In the genomic region with DNA sequence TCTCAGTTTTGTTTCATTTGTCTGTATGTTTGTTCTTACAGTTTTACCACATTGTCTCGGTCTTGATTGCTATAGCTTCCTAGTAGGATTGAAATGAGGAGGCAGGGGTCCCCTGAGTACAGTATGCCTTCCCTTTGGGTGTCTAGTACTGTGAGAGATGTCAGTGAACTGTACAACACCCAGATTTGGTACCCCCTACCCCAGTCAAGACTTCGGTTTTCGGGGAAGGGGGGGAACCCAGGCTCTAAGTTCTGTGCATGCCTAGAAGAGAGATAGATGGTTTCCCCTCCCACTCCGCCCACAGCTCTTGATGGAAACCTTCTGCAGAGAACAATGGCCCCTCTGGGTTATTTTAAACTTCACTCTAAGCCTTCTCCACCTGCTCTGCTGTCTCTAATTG, we compare ENCODE assay signal across 9 mouse cellular contexts. TPM values are rescaled to one million over a fixed set of nuclear protein-coding genes. Genes with fewer than 3 reads are reported as not detected.
DNase-seq lines count a peak whose midpoint lies in the region; ATAC-seq and TF ChIP-seq lines count a peak whose summit lies in the region.
"Had no signal": no experiment of that assay in that cellular context is flagged by ENCODE, and none has a peak within 500 bp of the region (broad histone marks: within the 10 kb centered on the region; RNA-seq: fewer than 3 reads in every experiment).

Gene Ppp1r16b (plus strand): TSS at position 301 of the 400 bp plus-strand sequence.

- no peaks in the 10 kb centered on the region for H3K9me3 ChIP-seq in hindbrain, embryonic 15.5 days
- no peaks in the 10 kb centered on the region for H3K9me3 ChIP-seq in hindbrain, embryonic 13.5 days

- no peak for DNase-seq in thymus, adult 2 months
- DNase-seq in thymus, postnatal 4 days: no peak
- no peak for DNase-seq in layer of hippocampus, postnatal 25 days (ENCODE audit: extremely low spot score in 1 of 2, low spot score in 1 of 2)
- no peak for DNase-seq in ovary, postnatal 14 days (ENCODE audit: low spot score)
- DNase-seq in gastrocnemius, postnatal 4 days (ENCODE audit: low spot score in 2 of 2): no peak
- DNase-seq: cerebellum, adult 9-10 months had no signal

- no peak for TF ChIP-seq CTCF in thymus, adult 2 months (IDR thresholded peaks at IDR 0.05; ENCODE audit: borderline replicate concordance, control insufficient read depth, extremely low read depth, insufficient read depth, low read length, poor library complexity)

- ATAC-seq in hindbrain, embryonic 15.5 days (ENCODE audit: low FRiP score, low read depth): no peak
- ATAC-seq in hindbrain, embryonic 13.5 days (ENCODE audit: low FRiP score): no peak
- ATAC-seq: Patski had no signal

- peaks cover 36% of the 10 kb centered on the region for H3K4me1 ChIP-seq in hindbrain, embryonic 15.5 days (replicated peaks)
- H3K4me1 ChIP-seq in hindbrain, embryonic 13.5 days (replicated peaks): peaks cover 38% of the 10 kb centered on the region
- H3K4me1 ChIP-seq in thymus, adult 2 months (replicated peaks; ENCODE audit: control insufficient read depth, insufficient read depth, low read length): peaks cover 30% of the 10 kb centered on the region

- no peaks in the 10 kb centered on the region for H3K36me3 ChIP-seq in hindbrain, embryonic 15.5 days
- H3K36me3 ChIP-seq in hindbrain, embryonic 13.5 days: no peaks in the 10 kb centered on the region
- no peaks in the 10 kb centered on the region for H3K36me3 ChIP-seq in thymus, adult 2 months (ENCODE audit: control insufficient read depth, insufficient read depth, low read length)

- H3K9ac ChIP-seq in hindbrain, embryonic 15.5 days: no peak within 1 kb of the TSS
- H3K9ac ChIP-seq in hindbrain, embryonic 13.5 days: no peak within 1 kb of the TSS

- no peak within 1 kb of the TSS for H3K4me3 ChIP-seq in hindbrain, embryonic 15.5 days
- H3K4me3 ChIP-seq in hindbrain, embryonic 13.5 days: no peak within 1 kb of the TSS
- H3K4me3 ChIP-seq in thymus, adult 2 months (ENCODE audit: control insufficient read depth, insufficient read depth, low read length): no peak within 1 kb of the TSS

- H3K4me2 ChIP-seq in hindbrain, embryonic 15.5 days: no peak within 1 kb of the TSS
- H3K4me2 ChIP-seq in hindbrain, embryonic 13.5 days: no peak within 1 kb of the TSS

- peaks cover 8% of the 10 kb centered on the region; the same call in 1 of the 2 replicates for H3K27me3 ChIP-seq in hindbrain, embryonic 15.5 days
- H3K27me3 ChIP-seq in hindbrain, embryonic 13.5 days: peaks cover 35% of the 10 kb centered on the region
- H3K27me3 ChIP-seq in thymus, adult 2 months (ENCODE audit: control insufficient read depth, insufficient read depth, low read length): no peaks in the 10 kb centered on the region

- 82% methylated on average over 4 of the region's 4 CpGs for whole genome bisulfite sequencing in hindbrain, embryonic 15.5 days
- 81% methylated on average over 4 of the region's 4 CpGs for WGBS in hindbrain, embryonic 13.5 days
- 79% methylated on average over 4 of the region's 4 CpGs for WGBS in thymus, adult 2 months

- no peak for TF ChIP-seq POLR2A in thymus, adult 2 months (IDR thresholded peaks at IDR 0.05; ENCODE audit: control insufficient read depth, extremely low read depth, insufficient read depth, low read length, poor library complexity)

- no peak within 1 kb of the TSS for H3K27ac ChIP-seq in hindbrain, embryonic 15.5 days (replicated peaks)
- no peak within 1 kb of the TSS for H3K27ac ChIP-seq in hindbrain, embryonic 13.5 days
- peak within 1 kb of the TSS; percentile 51 for H3K27ac ChIP-seq in thymus, adult 2 months (ENCODE audit: control insufficient read depth, insufficient read depth, low read length)

RNA-seq across cellular contexts. Expression of gene Ppp1r16b, which starts in this region (rescaled TPM):
- polyA plus RNA-seq in hindbrain, embryonic 15.5 days (2015; fragmentation: Nextera tagmentation; extraction: Ambion mirVana): 22.1 and 23.4 TPM in 2 replicates
- 8.0 and 8.5 TPM in 2 replicates for polyA plus RNA-seq in hindbrain, embryonic 13.5 days (2015; fragmentation: Nextera tagmentation; extraction: Ambion mirVana)
- polyA plus RNA-seq in thymus, adult 2 months (2012; rRNA removed): 55.8 and 61.4 TPM in 2 replicates
- 100 to 1,000 TPM; 138 to 141 TPM for total RNA-seq in layer of hippocampus, postnatal 25 days (2021)
- total RNA-seq in gastrocnemius, postnatal 4 days (2021): 1 to 10 TPM; 8.3 to 9.1 TPM

Comparison
In these comparisons a context has a peak if more than half of its experiments do, and no peak if none do; other contexts are left out.
1. RNA of gene Ppp1r16b (total RNA-seq): 138 to 141 TPM in layer of hippocampus, postnatal 25 days; 8.3 to 9.1 TPM in gastrocnemius, postnatal 4 days; every median in the first group is over 10 times any median in the second.